Mouse (Mus musculus): ENCODE measurements around the gene Lrrc59. TPM values are rescaled to one million over a fixed set of nuclear protein-coding genes. Genes with fewer than 3 reads are reported as not detected.

Lrrc59 gene
- 54.0 TPM for total RNA-seq (2023)

DNA sequence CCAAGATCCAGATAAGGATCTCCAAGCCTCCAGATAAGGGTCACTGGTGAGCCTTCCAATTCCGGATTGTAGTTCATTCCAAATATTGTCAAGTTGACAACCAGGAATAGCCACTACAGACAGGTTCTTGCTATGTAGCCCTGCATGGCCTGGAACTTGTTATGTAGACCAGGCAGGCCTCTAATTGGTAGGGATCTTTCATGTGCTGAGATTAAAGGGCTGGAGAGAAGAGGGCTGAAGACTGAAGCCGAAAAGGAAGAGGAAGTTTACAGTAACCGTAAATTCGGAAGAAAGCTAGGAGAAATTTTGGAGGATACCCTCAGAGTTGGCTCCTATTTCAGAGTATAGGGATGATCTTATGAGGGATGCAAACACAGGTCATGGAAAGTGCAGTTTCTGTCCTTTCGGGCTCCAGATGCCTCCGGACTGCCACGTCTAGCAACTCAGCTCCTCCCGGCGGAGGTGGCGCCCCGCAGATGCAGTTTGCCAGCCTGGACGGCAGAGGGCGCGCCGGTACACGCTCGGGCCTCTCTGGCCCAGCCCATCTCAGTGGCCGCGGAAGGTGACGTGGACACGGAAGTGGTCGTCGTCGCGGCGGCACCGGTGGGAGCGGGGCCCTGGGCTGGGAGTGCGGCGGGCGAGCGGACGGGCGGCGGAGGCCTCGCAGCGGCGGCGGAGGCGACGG, at the start of gene Lrrc59:
TSS of gene Lrrc59 (plus strand) at position 569 of the 685 bp plus-strand sequence.

GRCm38 (mm10) chr11:94601321-94602281, 28.0 kb upstream of the Lrrc59 start, which contains the start of gene Acsf2:
Gene Acsf2, minus strand, starts transcription at chr11:94601871.

DNA sequence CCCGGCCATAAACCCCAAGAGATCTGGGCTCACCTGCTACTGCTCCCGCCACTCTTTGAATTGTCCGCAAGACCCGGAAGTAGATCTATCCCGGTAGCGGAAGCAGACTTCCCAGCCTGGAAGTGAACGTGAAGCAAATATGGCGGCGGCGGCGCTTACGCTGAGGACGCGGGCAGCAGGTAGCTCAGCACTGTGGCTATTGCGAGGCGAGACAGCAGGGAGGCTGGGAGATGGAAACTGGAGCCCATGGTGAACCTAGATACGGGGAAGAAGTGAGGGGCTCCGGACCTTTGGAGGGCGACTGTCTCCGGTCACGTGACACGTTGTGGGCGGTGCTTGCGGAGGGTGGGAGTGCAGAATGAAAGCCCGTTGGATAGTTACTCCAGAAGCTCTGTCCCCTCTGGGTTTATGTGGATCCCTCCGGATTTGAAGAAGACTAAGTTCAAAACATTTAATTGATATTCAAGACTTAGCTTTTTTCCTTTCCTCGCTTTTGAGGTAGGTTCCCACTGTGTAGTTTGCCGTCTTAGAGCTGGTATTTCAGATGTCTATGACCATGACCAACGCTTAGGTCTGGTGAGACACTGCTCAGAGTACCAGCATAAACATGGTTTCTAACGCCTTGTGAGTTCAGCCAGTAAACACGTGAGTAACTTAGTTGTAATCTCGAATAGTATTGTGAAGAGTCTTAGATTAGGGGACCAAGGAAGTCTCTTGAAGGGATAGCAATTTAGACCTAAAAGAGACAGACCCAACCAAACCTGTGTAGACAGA, 24.3 kb downstream of the Lrrc59 start, which contains the start of the genes Mrpl27 and Eme1:
TSS of gene Mrpl27 (plus strand) at position 105 of the 774 bp plus-strand sequence.
TSS of gene Eme1 (minus strand) at position 302 of the 774 bp plus-strand sequence.

GRCm38 (mm10) chr11:94676754-94677606, 47.4 kb downstream of the Lrrc59 start, which contains the start of gene Xylt2:
Gene Xylt2, minus strand, starts transcription at chr11:94677515.

Other genes with a start within 250 kb of the Lrrc59 start
- gene Abcc3, start 236.8 kb upstream of the Lrrc59 start, total RNA-seq (2023), result 2.8 TPM
- not detected for gene Cacna1g, start 155.6 kb upstream of the Lrrc59 start, total RNA-seq (2023)
- gene Spata20, start 143.6 kb upstream of the Lrrc59 start, total RNA-seq (2023), result not detected
- not detected for gene Epn3, start 129.8 kb upstream of the Lrrc59 start, total RNA-seq (2023)
- gene Mycbpap, start 108.0 kb upstream of the Lrrc59 start, total RNA-seq (2023), result not detected
- 4.3 TPM for gene Rsad1, start 80.5 kb upstream of the Lrrc59 start, total RNA-seq (2023)
- not detected for gene Chad, start 64.7 kb upstream of the Lrrc59 start, total RNA-seq (2023)
- gene Acsf2, start 27.9 kb upstream of the Lrrc59 start, total RNA-seq (2023), result 16.8 TPM
- gene Mrpl27, start 24.0 kb downstream of the Lrrc59 start, total RNA-seq (2023), result 22.6 TPM
- 1.5 TPM for gene Eme1, start 24.2 kb downstream of the Lrrc59 start, total RNA-seq (2023)
- 48.9 TPM for gene Xylt2, start 47.7 kb downstream of the Lrrc59 start, total RNA-seq (2023)
- not detected for gene Gm11541, start 74.7 kb downstream of the Lrrc59 start, total RNA-seq (2023)
- not detected for gene Cdc34b, start 112.0 kb downstream of the Lrrc59 start, total RNA-seq (2023)
- gene Tmem92, start 152.9 kb downstream of the Lrrc59 start, total RNA-seq (2023), result not detected